ENCODE assay signal across 12 mouse cellular contexts in the genomic region with DNA sequence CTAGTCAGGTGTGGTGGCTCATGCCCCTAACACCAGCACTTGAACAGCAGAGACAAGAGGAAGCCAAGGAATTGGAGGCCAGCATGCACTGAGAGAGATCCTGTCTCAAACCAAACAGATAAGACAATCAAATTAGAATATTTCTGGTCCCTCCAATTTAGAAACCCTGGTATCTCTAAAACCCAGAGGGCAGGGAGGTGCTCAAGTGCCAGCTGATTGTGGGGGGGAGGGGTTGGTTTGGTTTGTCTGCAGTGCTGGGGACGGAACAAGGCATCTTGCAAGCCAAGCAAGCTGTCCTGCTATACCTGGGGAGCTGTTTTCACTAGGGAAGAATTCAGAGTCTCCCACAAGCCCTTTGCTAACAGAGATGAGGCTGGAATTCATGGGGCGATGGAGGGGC. TPM values are rescaled to one million over a fixed set of nuclear protein-coding genes. Genes with fewer than 3 reads are reported as not detected.
DNase-seq lines count a peak whose midpoint lies in the region; ATAC-seq and TF ChIP-seq lines count a peak whose summit lies in the region.
"Had no signal": no experiment of that assay in that cellular context is flagged by ENCODE, and none has a peak within 500 bp of the region (broad histone marks: within the 10 kb centered on the region; RNA-seq: fewer than 3 reads in every experiment).

No protein-coding gene starts in this region.

- H3K4me3 ChIP-seq in hindbrain, embryonic 13.5 days = no peak overlapping the region
- no peak overlapping the region for H3K4me3 ChIP-seq in hindbrain, postnatal 0 days (ENCODE audit: low read length)
- H3K4me3 ChIP-seq in forebrain, embryonic 13.5 days = no peak overlapping the region
- H3K4me3 ChIP-seq in liver, postnatal 0 days (ENCODE audit: low read depth, low read length) = no peak overlapping the region

- 51% methylated on average over 2 of the region's 2 CpGs for WGBS in hindbrain, embryonic 13.5 days
- 37% methylated on average over 2 of the region's 2 CpGs for WGBS in hindbrain, postnatal 0 days
- 32% methylated on average over 2 of the region's 2 CpGs for WGBS in forebrain, embryonic 13.5 days
- 65% methylated on average over 2 of the region's 2 CpGs for WGBS in liver, postnatal 0 days (ENCODE audit: insufficient replicate concordance)

- peaks cover 12% of the 10 kb centered on the region for H3K36me3 ChIP-seq in hindbrain, embryonic 13.5 days
- H3K36me3 ChIP-seq in hindbrain, postnatal 0 days (ENCODE audit: insufficient read depth, low read length) = no peaks in the 10 kb centered on the region
- H3K36me3 ChIP-seq in forebrain, embryonic 13.5 days (ENCODE audit: poor library complexity, severe bottlenecking) = peaks cover 35% of the 10 kb centered on the region
- no peaks in the 10 kb centered on the region for H3K36me3 ChIP-seq in liver, postnatal 0 days (replicated peaks; ENCODE audit: insufficient read depth, low read length)

- DNase-seq in hindbrain, postnatal 0 days (ENCODE audit: low spot score) = no peak
- DNase-seq in c-Kit-positive CD71-positive TER-119-negative erythroid progenitor cells, embryonic 14.5 days (ENCODE audit: low read depth) = peak; percentile 72
- DNase-seq in liver, postnatal 0 days = peak; percentile 53
- no peak for DNase-seq in frontal cortex, adult 2 months (ENCODE audit: extremely low spot score in 1 of 2, low spot score in 1 of 2)
- DNase-seq in thymus, adult 18-20 months = no peak
- DNase-seq in MN1 (ENCODE audit: low spot score) = no peak
- DNase-seq: heart, postnatal 14 days; thymus, postnatal 36 days had no signal

- H3K4me1 ChIP-seq in hindbrain, embryonic 13.5 days (replicated peaks) = peaks cover 97% of the 10 kb centered on the region
- peaks cover 20% of the 10 kb centered on the region for H3K4me1 ChIP-seq in hindbrain, postnatal 0 days (ENCODE audit: insufficient read depth, low read length)
- H3K4me1 ChIP-seq in forebrain, embryonic 13.5 days = peaks cover 86% of the 10 kb centered on the region
- H3K4me1 ChIP-seq in liver, postnatal 0 days (ENCODE audit: insufficient read depth) = peaks cover 22% of the 10 kb centered on the region

- no peaks in the 10 kb centered on the region for H3K27me3 ChIP-seq in hindbrain, embryonic 13.5 days
- H3K27me3 ChIP-seq in hindbrain, postnatal 0 days (ENCODE audit: insufficient read depth, low read length) = no peaks in the 10 kb centered on the region
- no peaks in the 10 kb centered on the region for H3K27me3 ChIP-seq in forebrain, embryonic 13.5 days
- H3K27me3 ChIP-seq in liver, postnatal 0 days (ENCODE audit: insufficient read depth, low read length) = no peaks in the 10 kb centered on the region
- H3K27me3 ChIP-seq: CH12.LX had no signal

- no peak for ATAC-seq in hindbrain, embryonic 13.5 days (ENCODE audit: low FRiP score)
- ATAC-seq in hindbrain, postnatal 0 days = no peak
- ATAC-seq in forebrain, embryonic 13.5 days = no peak
- ATAC-seq in liver, postnatal 0 days = peak; percentile 79
- ATAC-seq: lung, postnatal 0 days had no signal

- no peak overlapping the region for H3K4me2 ChIP-seq in hindbrain, embryonic 13.5 days
- H3K4me2 ChIP-seq in hindbrain, postnatal 0 days (ENCODE audit: low read depth, low read length) = no peak overlapping the region
- peak overlapping the region; percentile 9; the same call in 1 of the 2 replicates for H3K4me2 ChIP-seq in forebrain, embryonic 13.5 days
- peak overlapping the region; percentile 42; the same call in 1 of the 2 replicates for H3K4me2 ChIP-seq in liver, postnatal 0 days (ENCODE audit: low read depth, low read length)

- TF ChIP-seq CTCF in hindbrain, postnatal 0 days (IDR thresholded peaks at IDR 0.05; ENCODE audit: low read depth) = no peak
- no peak for TF ChIP-seq CTCF in liver, postnatal 0 days (IDR thresholded peaks at IDR 0.05; ENCODE audit: low read depth)

- H3K9me3 ChIP-seq in hindbrain, embryonic 13.5 days = no peaks in the 10 kb centered on the region
- no peaks in the 10 kb centered on the region for H3K9me3 ChIP-seq in hindbrain, postnatal 0 days (ENCODE audit: low read length)
- no peaks in the 10 kb centered on the region for H3K9me3 ChIP-seq in forebrain, embryonic 13.5 days (replicated peaks)
- H3K9me3 ChIP-seq in liver, postnatal 0 days (ENCODE audit: low read length) = no peaks in the 10 kb centered on the region

- H3K27ac ChIP-seq in hindbrain, embryonic 13.5 days = peak overlapping the region; percentile 10; the same call in 1 of the 2 replicates
- H3K27ac ChIP-seq in hindbrain, postnatal 0 days = no peak overlapping the region
- peak overlapping the region; percentile 62 for H3K27ac ChIP-seq in forebrain, embryonic 13.5 days
- 0 out of 2 replicates have a peak overlapping the region, but pooled peaks have one; percentile 16 for H3K27ac ChIP-seq in liver, postnatal 0 days (ENCODE audit: low read depth)

- H3K9ac ChIP-seq in hindbrain, embryonic 13.5 days = peak overlapping the region; percentile 67
- no peak overlapping the region for H3K9ac ChIP-seq in hindbrain, postnatal 0 days (replicated peaks; ENCODE audit: low read length)
- H3K9ac ChIP-seq in forebrain, embryonic 13.5 days = peak overlapping the region; percentile 45
- no peak overlapping the region for H3K9ac ChIP-seq in liver, postnatal 0 days (replicated peaks)

- peak; percentile 88 for TF ChIP-seq EP300 in liver, postnatal 0 days (IDR thresholded peaks at IDR 0.05; ENCODE audit: low read depth)

RNA-seq across cellular contexts. Expression of gene Tnrc18, which starts 15.5 kb away (rescaled TPM):
- polyA plus RNA-seq in hindbrain, embryonic 13.5 days (2015; fragmentation: Nextera tagmentation; extraction: Ambion mirVana) = 33.1 and 35.8 TPM in 2 replicates
- total RNA-seq in hindbrain, postnatal 0 days (2014; rRNA removed) = 134 and 137 TPM in 2 replicates
- 17.0 and 19.9 TPM in 2 replicates for polyA plus RNA-seq in hindbrain, postnatal 0 days (2015; fragmentation: Nextera tagmentation; extraction: Ambion mirVana)
- 34.7 and 35.9 TPM in 2 replicates for polyA plus RNA-seq in forebrain, embryonic 13.5 days (2015; fragmentation: Nextera tagmentation; extraction: Ambion mirVana)
- 2.9 and 4.0 TPM in 2 replicates for polyA plus RNA-seq in liver, postnatal 0 days (2015; fragmentation: Nextera tagmentation; extraction: Ambion mirVana)
- polyA plus RNA-seq in frontal cortex, adult 2 months (2012; rRNA removed) = 38.1 and 38.2 TPM in 2 replicates

Comparison
In these comparisons a context has a peak if more than half of its experiments do, and no peak if none do; other contexts are left out.
1. H3K9ac ChIP-seq: peak in hindbrain, embryonic 13.5 days (single experiment) and forebrain, embryonic 13.5 days (single experiment); none in hindbrain, postnatal 0 days (single experiment) and liver, postnatal 0 days (single experiment).
2. H3K4me2 ChIP-seq: peak in forebrain, embryonic 13.5 days (single experiment) and liver, postnatal 0 days (single experiment); none in hindbrain, embryonic 13.5 days (single experiment) and hindbrain, postnatal 0 days (single experiment).
3. DNase-seq: peak in c-Kit-positive CD71-positive TER-119-negative erythroid progenitor cells, embryonic 14.5 days (single experiment) and liver, postnatal 0 days (single experiment); none in hindbrain, postnatal 0 days (single experiment), frontal cortex, adult 2 months (0 of 2), thymus, adult 18-20 months (0 of 2) and MN1 (single experiment).